Mouse (Mus musculus): ENCODE results near the gene Ppp2r5b.

Ppp2r5b gene

DNA sequence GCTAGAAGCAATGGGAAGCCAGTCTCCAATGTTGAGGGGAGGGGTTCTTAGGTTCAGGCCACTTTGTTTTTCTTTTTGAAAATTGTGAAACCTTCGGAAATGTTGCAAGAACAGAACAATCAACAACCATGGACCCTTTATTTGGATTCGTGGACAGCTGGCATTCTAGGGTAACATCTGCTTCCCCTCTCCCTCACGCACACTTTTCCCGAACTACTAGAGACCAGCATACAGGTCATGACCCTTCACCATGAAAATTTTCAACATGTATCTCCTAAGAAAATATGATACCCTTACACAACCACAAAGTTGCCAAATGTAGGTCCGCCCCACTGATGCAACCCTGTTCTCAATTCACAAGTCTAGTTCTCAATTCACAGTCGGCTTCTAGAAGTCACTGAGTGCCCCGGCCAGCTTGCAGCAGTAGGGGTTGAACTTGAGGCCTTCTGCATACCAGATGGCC lies 33.0 kb upstream of the Ppp2r5b start:
- no peak for DNase-seq

DNA sequence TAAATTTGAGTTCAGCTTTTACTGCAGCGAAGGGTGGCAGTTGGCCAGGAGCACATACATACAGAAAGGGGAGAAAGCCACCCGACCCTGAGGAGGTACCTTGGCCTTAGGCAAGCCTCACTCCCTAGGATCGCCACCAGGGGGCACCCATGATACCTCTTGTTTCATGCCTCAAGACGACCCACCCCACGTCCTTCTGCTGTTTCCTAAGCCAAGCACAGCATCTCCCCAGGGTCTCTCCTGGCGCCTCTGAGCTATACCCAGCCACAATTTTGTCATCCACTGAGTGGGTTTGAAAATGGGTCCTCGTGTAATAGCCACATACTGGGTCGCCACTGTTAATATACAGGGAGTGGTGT lies 32.5 kb upstream of the Ppp2r5b start:
- peak; percentile 68 for DNase-seq

DNA sequence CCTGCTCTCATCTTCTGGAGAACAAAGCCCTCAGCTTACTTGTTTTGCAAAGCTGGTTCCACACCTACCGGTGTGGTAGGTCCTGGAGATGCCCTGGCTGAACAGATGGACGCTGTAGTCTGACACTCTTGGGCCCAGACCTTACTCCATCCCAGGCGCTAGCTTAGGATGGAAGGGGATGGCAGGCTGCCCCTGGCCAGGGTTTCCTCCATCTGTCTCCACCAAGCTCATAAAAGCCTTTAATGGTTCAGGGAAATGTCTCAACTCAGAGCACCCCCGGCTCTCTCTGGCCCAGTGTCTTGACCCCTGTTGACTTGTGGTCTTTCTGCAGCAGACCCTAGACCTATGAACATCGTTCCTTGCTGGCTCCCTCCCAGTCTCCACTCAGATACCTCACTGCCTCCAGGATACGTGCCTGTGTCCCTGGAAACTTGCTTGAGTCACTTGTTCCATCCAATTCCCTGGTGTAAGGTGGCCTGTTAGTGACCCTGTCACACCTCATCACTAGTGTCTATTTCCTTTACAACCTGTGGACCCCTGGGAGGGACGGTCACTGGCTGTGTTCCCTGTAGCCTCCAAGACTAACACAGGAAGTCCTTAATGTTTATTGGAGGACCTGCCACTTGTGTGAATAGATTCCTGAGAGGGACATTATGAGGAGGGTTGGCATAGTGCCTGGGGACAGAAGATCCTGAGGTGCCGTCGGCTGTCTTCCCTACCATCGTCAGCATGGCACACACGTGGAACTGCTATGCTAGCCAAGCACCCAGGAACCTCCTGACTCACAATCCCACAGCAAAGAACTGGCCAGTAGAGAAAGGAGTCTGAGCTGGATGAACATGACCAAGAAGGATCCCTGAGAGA lies 31.9 kb upstream of the Ppp2r5b start:
- DNase-seq, result no peak

DNA sequence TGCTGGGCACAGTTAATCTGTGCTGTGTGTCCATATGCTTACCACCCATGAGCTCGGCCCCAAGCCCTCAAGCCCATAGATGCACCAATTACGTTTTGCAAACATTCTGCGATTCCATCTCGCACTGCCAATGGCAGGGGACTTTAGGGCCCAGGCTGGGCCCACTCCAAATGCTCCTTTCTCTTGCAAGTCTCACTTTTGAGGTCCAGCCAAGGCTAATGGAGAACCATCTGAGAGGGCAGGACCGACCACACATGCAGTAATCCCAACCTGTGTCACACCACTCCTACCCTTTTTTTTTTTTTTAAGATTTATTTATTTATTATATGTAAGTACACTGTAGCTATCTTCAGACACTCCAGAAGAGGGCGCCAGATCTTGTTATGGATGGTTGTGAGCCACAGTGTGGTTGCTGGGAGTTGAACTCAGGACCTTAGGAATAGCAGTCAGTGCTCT lies 30.1 kb upstream of the Ppp2r5b start:
- no peak for DNase-seq

DNA sequence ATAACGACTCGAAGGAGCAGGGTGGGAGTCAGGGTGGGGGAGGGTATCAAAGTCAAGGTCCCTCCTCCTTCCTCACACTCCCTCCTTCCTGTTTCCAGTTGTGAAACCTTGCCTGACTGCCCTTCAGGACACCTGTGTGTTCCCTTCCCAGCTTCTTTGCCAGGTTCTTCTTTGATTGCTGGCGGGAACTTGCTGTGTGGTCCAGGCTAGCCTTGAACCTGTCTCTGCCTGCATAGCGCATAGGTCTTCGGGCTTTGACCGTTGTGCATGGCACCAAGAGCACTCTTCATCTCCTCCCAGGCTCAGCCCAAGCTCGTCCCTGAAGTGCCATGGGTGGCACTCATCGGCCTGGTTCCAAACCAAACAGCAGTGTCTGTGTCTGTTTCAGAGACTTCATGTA lies 29.3 kb upstream of the Ppp2r5b start:
- no peak for DNase-seq

DNA sequence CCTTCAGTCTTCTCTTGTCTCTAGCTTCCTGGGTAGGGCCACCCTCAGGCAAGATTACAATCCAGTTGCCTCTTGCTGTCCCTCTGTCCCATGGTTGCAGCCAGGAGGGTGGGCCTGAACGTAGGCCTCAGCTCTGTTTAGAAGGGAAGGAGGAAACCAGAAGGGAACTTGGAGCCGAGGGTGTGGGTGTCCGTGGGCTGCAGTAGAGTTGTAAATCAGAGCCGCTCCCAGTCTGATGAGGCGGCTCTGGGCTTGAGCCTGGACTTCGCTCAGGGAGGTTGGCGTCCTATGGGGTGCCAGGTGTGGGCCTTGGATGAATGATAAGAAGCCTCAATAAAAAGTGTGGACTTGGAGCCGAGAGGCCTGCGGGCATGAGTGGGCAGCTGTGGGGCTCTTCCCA lies 28.5 kb upstream of the Ppp2r5b start:
- DNase-seq, result peak; percentile 44

DNA sequence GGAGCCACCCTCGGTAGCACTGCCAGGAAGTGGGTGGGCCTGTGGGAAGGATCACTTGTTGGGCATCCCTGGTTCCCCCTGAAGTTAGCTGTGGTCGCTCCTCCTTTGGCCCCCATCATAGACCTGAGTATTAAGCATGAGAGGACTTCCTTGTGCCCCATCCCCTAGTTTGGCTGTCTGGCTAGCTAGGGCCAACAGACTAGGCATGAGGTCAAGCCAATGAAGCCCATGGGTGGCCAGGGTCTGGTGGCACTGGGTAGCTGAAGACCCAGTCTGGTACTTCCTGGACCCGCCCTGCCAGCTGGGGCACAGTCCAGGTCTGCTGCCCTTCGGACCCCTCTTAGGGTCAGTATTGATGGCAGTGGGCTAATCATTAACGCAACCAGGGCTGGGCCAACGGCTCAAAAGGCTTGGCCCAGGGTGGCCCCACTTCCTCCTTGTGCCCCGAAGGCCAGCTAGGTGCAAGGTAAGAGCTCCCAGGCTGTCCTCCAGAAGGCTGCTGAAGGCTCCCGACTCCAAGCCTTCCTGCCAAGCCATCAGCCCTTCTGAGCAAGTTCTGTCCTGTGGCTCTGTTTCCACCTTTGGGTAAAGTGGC lies 27.3 kb upstream of the Ppp2r5b start:
- no peak for DNase-seq

DNA sequence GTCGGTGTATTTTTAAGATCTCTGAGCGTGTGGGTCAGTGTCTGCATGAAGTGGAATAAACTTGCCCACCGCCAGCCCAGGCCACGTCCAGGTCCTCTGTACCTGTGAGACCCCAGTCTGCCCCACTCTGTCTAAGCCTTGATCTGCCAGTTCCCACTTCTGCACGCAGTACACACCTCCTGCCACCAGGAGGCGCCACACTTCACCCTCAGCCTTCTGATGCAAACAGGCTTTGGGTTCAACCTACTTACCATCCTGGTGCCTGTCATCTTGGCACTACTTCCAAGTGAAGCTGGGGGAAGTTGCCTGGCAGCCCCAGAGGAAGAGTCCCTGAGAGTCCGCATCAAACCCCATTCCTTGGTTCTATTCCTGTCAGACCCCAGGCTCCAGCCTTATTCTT lies 26.6 kb upstream of the Ppp2r5b start:
- no peak for DNase-seq

DNA sequence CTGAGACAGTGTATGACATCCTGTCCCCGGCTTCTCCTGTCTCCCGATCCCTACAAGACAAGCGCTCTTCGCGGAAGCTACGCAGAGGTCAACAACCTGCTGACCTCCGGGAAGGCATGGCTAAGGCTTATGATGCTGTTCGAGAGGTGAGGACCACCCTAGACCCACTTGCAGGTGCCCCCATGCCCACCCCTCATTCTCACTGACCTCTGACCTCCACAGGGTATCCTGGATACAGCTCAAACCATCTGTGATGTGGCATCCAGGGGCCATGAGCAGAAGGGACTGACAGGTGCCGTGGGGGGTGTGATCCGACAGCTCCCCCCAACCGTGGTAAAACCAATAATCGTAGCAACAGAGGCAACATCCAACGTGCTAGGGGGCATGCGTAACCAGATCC lies 25.7 kb upstream of the Ppp2r5b start:
- no peak for DNase-seq

DNA sequence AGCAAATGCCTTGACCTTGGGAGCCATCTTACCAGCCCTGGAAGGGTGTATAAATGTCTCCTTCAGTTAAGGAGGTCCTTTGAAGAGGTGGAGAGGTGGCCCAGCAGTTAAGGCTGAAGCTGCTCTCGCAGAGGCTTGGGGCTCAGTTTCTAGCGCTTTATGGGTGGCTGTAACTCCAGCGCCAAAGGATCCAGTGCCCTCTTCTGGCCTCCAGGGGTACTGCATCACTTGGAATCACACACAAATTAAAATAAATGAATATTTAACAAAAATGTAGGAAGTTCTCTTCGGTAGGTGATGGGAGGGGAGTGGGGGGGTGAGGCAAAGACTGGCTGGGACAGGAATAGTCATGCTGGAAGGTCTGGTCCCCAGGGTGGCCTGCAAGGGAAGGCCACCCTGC lies 25.3 kb upstream of the Ppp2r5b start:
- no peak for DNase-seq

DNA sequence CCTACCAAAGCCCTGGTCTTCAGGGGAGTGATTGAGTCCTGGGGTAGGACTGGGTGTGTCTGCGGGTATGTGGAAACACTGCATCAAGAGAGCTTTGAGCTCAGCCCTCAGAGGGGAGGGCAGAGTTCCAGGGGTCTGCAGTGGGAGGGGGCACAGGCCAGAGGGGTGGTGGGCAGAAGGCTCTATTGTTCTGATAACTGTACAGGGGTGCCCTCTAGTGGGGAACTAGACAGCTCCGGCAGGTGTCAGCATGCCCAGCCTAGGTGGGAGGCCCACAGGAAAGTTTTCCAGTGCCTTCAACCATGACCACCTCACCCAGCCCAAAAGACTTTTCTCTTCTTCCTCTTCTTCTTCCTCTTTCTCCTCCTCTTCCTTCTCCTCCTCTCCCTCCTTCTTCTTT lies 24.8 kb upstream of the Ppp2r5b start:
- DNase-seq, result no peak

DNA sequence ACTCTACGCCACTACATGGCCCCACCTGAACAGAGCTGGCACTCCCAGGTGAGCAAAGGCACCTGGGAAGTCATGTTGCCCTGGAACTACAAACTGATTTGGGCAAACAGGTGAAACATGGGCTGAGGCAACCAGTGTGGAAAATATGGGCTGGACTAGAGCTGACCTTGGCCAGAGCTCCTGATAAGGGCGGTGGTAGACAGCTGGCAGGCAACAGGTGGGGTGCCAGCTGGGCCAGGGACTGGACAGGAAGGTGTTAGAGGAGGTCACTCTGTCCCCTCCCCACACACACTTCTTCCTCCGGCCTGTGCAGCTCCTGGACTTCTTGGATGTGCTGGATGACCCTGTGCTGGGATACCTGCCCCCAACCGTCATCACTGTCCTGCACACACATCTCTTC lies 17.3 kb upstream of the Ppp2r5b start:
- DNase-seq, result no peak

DNA sequence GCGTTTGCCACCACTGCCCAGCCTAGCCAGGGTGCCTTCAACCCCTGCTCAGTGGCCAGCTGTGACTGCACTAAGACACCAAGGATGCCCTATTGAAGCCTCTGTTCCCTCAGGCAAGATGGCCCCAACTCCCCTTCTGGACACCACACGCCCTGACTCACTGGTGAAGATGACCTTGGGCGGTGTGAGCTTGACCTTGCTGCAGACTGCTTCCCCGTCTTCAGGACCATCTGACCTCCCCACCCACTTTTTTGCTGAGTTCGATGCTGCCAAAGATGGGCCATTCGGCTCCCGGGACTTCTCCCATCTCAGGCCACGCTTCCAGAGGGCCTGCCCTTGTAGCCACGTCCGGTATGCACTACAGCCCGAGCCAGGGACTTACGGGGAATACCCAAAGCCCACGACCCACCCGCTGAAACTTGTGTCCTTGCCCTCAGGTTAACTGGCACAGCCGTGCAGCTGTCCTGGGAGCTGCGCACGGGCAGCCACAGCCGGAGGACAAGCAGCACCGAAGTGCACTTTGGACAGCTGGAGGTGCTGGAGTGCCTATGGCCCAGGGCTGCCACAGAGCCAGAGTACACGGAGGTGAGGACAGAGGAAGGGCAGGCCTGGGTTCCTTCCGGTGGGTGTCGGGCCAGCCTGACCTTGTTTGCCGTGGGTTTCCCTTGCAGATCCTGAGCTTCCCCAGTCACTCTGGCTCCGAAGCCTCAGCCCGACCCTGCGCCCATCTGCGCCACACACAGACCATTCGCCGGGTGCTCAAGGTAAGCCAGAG lies 12.0 kb upstream of the Ppp2r5b start:
- no peak for DNase-seq

DNA sequence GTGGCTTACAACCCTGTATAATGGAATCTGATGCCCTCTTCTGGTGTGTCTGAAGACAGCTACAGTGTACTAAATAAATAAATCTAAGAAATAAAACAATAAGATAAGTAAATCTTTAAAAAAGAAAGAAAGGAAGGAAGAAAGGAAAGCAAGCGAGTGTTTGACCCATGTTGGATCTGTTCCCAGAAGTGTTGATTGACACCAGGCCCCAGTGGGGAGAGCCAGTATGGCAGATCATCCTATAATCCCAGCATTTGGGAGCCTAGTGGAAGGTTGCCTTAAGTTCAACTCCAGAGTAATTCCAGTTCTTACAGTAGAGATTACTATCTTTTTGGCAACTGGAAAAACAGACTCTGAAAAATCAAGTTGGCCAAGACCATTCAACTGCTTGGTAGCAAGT lies 10.1 kb upstream of the Ppp2r5b start:
- no peak for DNase-seq

DNA sequence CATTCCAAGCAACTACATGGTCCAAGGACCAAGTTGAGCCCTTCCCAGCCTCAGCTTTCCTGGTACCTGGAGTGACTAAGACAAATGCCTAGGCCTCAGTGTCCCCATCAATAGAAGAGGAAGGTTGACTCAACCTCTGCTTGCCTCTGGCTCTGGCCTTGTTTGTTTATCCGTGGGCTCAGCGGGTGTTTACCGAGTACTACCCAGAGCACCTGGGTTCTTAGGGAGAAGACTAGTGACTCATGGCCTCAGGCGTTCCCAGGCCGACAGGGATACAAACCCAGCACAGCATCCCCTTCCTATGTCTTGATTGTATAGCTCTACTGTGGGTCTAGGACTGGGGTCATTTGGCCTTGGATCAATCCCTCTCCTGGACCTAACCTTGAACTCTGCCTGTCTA lies 7.6 kb upstream of the Ppp2r5b start:
- no peak for DNase-seq

DNA sequence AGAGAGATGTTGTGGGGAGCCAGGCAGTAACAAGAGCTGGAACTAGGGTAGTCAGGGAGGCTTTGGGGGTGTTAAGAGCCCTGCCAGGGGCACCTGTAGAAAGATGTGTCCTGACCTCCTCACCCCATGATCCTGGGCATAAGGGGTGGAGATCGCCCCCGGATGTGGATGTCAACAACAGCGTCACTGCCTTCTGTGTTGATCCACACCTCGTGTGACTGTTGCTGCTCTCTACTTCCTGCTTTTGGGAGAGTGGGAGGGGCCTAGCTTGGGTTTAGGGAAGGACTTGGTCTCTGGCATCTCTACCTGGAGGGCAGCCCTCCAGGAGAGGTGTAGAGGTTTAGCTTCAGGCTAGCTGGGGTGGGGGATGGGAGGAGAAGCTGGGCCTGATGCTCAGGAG lies 6.6 kb upstream of the Ppp2r5b start:
- DNase-seq, result no peak

DNA sequence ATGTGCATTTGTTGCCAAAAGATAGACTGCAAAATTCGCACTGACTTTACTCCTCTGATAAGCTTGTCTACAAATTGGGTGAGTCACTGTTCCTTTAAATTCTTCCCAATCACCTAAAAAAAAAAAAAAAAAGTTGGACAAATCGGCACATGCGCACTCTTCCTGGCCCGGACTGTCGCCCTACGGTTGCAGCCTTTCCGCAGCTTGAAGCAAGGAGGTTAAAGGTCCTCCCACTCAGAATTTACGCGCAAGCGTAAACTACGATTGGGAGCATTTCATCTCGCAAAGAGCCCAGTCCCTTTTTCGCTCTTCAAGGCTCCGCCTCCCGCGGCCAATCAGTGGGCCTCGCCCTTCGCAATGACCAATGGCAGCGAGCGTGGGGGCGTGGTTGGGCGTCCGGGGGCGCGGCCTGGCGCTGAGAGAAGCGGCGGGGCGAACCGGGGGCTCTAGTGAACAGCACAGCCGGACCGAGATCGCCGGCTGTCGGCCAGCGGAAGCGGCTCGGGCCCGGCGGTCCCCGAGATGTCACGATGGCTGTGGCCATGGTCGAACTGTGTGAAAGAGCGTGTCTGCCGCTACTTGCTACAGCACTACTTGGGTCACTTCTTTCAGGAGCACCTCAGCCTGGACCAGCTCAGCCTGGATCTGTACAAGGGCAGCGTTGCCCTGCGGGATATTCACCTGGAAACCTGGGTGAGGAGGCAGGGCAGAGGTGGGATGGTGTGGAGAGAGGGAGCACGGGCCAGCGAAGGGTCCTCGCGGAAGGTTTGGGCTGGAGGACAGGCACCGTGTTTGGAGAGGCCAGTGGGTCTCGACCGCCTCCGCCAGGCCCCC lies 5.8 kb upstream of the Ppp2r5b start, which contains the start of gene Atg2a:
Gene Atg2a, plus strand, starts transcription at position 395 of the 834 bp plus-strand sequence.
- DNase-seq, result peak; percentile 98

DNA sequence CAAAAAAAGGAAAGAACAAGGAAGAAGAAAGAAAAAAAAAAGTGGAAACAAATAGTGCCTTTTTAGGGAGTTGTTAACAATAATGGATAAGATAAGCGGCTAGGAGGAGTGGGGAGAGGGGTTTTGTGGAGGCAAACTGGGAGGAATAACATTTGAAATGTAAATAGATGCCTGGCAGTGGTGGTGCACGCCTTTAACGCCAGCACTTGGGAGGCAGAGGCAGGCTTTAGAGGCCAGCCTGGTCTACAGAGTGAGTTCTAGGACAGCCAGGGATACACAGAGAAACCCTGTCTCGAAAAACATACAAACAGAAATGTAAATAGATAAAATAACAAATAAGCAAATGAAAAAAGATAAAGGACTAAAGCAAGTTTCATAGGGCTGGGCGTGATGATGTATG lies 5.1 kb upstream of the Ppp2r5b start:
- DNase-seq, result no peak

DNA sequence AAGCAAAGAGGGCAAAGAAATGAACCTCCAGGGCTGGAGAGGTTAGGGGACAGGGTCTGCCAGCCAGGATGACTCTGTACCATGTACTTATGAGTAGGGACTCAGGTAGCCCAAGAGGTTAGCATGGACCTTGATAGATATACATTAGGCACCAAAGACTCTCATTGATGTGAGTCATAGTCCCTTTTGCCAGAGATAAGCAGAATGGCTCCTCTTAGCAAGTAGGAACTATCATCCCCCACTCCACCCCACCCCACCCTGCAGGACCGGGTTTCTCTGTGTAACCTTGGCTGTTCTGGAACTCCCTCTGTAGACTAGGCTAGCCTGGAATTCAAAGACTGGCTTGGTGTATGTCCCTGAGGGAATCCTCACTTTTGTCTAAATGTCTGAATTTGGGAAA lies 4.5 kb upstream of the Ppp2r5b start:
- no peak for DNase-seq

DNA sequence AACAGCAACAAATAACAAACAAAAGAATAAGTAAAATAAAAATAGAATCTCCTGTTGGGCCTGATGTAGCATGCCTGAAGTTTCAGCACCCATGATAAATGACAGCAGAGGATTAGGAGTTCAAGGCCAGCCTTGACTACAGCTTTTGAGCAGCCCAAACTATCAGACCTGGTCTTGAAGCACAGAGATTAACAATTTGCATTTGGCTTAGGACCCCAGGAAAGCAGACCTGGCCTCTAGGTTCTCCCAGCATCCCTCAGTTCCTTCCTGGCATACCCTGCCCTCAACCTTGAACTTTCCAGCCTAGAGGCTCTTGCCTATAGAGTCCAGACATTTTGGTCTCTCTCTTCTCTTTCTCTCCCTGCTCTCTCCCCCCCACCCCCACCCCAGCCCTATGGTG lies 3.1 kb upstream of the Ppp2r5b start:
- no peak for DNase-seq

DNA sequence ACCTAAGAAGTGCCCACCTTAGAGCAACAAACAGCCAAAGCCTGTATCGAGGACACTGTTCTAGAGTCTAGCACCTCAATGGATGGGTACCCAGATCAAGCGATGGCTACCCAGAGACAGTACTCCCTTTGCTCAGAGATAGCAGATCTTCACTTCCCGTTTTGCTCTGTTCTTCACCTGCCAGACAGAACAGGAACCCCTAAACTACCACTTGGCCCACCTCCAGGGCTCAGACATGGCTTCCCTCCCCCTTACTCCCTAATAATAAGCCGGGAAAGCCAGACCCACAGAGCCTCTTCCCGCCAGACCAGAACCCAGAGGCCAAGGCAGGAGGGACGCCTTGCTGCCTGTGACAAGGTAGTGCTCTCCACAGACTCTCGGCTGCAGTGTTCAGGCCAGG lies 1.2 kb upstream of the Ppp2r5b start:
- no peak for DNase-seq

DNA sequence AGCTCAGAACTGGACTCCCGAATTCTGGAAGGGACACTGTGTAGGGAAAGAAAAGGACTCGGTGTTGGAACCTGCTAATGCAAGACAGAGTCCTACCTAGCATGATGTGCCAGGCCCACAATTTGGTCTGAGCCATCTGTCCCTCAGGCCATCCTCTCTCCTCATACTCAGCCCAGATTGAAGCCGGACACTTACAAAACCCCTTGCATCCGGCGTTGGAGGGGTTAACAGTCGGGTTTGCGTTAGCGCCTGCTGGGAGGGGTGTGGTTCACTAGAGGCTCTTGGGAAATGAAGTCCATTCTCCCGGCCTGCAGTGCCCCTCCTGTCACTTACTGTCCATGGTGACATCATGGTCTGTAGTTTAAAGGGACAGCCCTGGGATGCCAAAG lies 375 bp upstream of the Ppp2r5b start:
- DNase-seq, result peak; percentile 89
